Mouse (Mus musculus) ES-Bruce4 (cell line): ENCODE data around the gene Ash1l. TPM values are rescaled to one million over a fixed set of nuclear protein-coding genes. Genes with fewer than 3 reads are reported as not detected.
"Not testable (repeated sequence)": the region's sequence is repeated elsewhere in the genome, so short reads cannot be mapped to it uniquely, and the experiment has no call there.

Experiments used
- H3K27ac ChIP-seq: 2 replicates; pipeline ENCODE4 v1.5.1; 2012; ENCODE audit warnings: low read length, inconsistent platforms; ENCODE audit not compliant: insufficient read depth
- H3K27me3 ChIP-seq: 2 replicates; pipeline ENCODE4 v1.6.1; 2012; ENCODE audit warnings: mild to moderate bottlenecking, low read length, inconsistent platforms; ENCODE audit not compliant: control insufficient read depth, poor library complexity, insufficient read depth, severe bottlenecking
- H3K36me3 ChIP-seq: 2 replicates; pipeline ENCODE4 v1.6.1; 2012; ENCODE audit warnings: inconsistent platforms, mild to moderate bottlenecking, low read length, moderate library complexity; ENCODE audit not compliant: control insufficient read depth, poor library complexity, insufficient read depth, severe bottlenecking
- H3K4me1 ChIP-seq: one replicate; pipeline ENCODE4 v1.8.1; 2011; ENCODE audit warnings: low read length; ENCODE audit not compliant: control insufficient read depth, insufficient read depth
- H3K4me3 ChIP-seq: 2 replicates; pipeline ENCODE4 v1.5.1; 2011; ENCODE audit warnings: low read depth, mild to moderate bottlenecking, low read length
- H3K9ac ChIP-seq: 2 replicates; pipeline ENCODE4 v1.6.1; 2012; ENCODE audit warnings: low read depth, mild to moderate bottlenecking, inconsistent platforms; ENCODE audit not compliant: poor library complexity, severe bottlenecking
- H3K9me3 ChIP-seq: replicated peaks from 2 replicates; pipeline ENCODE4 v1.6.1; 2012; ENCODE audit warnings: mild to moderate bottlenecking, low read length, inconsistent platforms; ENCODE audit not compliant: control insufficient read depth, poor library complexity, insufficient read depth, severe bottlenecking
- CTCF ChIP-seq: IDR thresholded peaks from one replicate; pipeline ENCODE4 v1.8.1; 2011; ENCODE audit warnings: low read depth, low read length
- EP300 ChIP-seq: IDR thresholded peaks from 2 replicates; pipeline ENCODE4 v1.6.1; 2011; ENCODE audit warnings: low read depth, low read length; ENCODE audit not compliant: insufficient read depth
- POLR2A ChIP-seq: IDR thresholded peaks from one replicate; pipeline ENCODE4 v1.8.1; 2011; ENCODE audit warnings: low read length; ENCODE audit not compliant: insufficient read depth
- polyA plus RNA-seq: library from polyadenylated mRNA; stranded (reverse); fragments of >200 nt; gene quantifications from 2 replicates; pipeline ENCODE4 v1.2.4, GENCODE M21; 2011; ENCODE audit warnings: low read depth; ENCODE audit not compliant: missing spikeins, insufficient read depth, insufficient read length

Ash1l gene
- polyA plus RNA-seq, 1 experiment = 22.4 TPM

- peak overlapping the region; percentile 79 for H3K4me3 ChIP-seq
- TF ChIP-seq CTCF = no peak
- TF ChIP-seq POLR2A = no peak
- no peak for TF ChIP-seq EP300
- peaks cover 1% of the 10 kb centered on the region for H3K4me1 ChIP-seq
- H3K36me3 ChIP-seq = no peaks in the 10 kb centered on the region
- no peaks in the 10 kb centered on the region for H3K27me3 ChIP-seq
- H3K9me3 ChIP-seq = no peaks in the 10 kb centered on the region
- H3K9ac ChIP-seq = peak overlapping the region; percentile 86
- H3K27ac ChIP-seq = peak overlapping the region; percentile 80; the same call in 1 of the 2 replicates
Measured at GRCm38 (mm10) chr3:88951327-88951800, 942 bp downstream of the Ash1l start.

GRCm38 (mm10) chr3:88953246-88953645 is 2.8 kb downstream of the Ash1l start:
- no peak overlapping the region for H3K4me3 ChIP-seq
- H3K9ac ChIP-seq = no peak overlapping the region
- no peaks in the 10 kb centered on the region for H3K9me3 ChIP-seq
- TF ChIP-seq POLR2A = no peak
- no peak for TF ChIP-seq EP300
- H3K4me1 ChIP-seq = peaks cover 1% of the 10 kb centered on the region
- H3K27ac ChIP-seq = no peak overlapping the region
- H3K36me3 ChIP-seq = no peaks in the 10 kb centered on the region
- no peaks in the 10 kb centered on the region for H3K27me3 ChIP-seq

- Histone ChIP-seq H3K27ac (no peak overlapping the region), H3K9ac (no peak overlapping the region), H3K36me3 (no peaks in the 10 kb centered on the region), H3K4me1 (peaks cover 1% of the 10 kb centered on the region), H3K4me3 (no peak overlapping the region), H3K9me3 (no peaks in the 10 kb centered on the region), H3K27me3 (no peaks in the 10 kb centered on the region)
- TF ChIP-seq EP300 (no peak), CTCF (no peak), POLR2A (no peak)
Measured at GRCm38 (mm10) chr3:88953736-88954135, 3.3 kb downstream of the Ash1l start.

GRCm38 (mm10) chr3:88963211-88963610 is 12.8 kb downstream of the Ash1l start:
- H3K4me3 ChIP-seq, H3K4me1 ChIP-seq, H3K9me3 ChIP-seq, H3K9ac ChIP-seq, H3K27ac ChIP-seq, H3K27me3 ChIP-seq, H3K36me3 ChIP-seq: not testable (repeated sequence)

GRCm38 (mm10) chr3:88975012-88975411 is 24.6 kb downstream of the Ash1l start:
- Histone ChIP-seq H3K4me3 (no peak overlapping the region), H3K9me3 (peaks cover 12% of the 10 kb centered on the region), H3K9ac (no peak overlapping the region), H3K27ac (no peak overlapping the region), H3K36me3 (no peaks in the 10 kb centered on the region), H3K4me1 (no peaks in the 10 kb centered on the region), H3K27me3 (no peaks in the 10 kb centered on the region)
- no peak for TF ChIP-seq POLR2A
- no peak for TF ChIP-seq EP300
- TF ChIP-seq CTCF = no peak

- H3K36me3 ChIP-seq = peaks cover 31% of the 10 kb centered on the region
- no peak for TF ChIP-seq CTCF
- TF ChIP-seq POLR2A = no peak
- TF ChIP-seq EP300 = no peak
- no peaks in the 10 kb centered on the region for H3K27me3 ChIP-seq
- H3K4me3 ChIP-seq = no peak overlapping the region
- H3K4me1 ChIP-seq = no peaks in the 10 kb centered on the region
- H3K9me3 ChIP-seq = peaks cover 7% of the 10 kb centered on the region
- no peak overlapping the region for H3K27ac ChIP-seq
- no peak overlapping the region for H3K9ac ChIP-seq
Measured at GRCm38 (mm10) chr3:88981206-88982010, 31.0 kb downstream of the Ash1l start.
